Mouse (Mus musculus) layer of hippocampus, adult 9-11 months (tissue): ENCODE results near the gene Ccdc154.
"Not testable (repeated sequence)": the region's sequence is repeated elsewhere in the genome, so short reads cannot be mapped to it uniquely, and the experiment has no call there.

Experiments
- DNase-seq: peaks from one replicate; pipeline ENCODE4 v3.0.0; 2022

Gene Ccdc154

GRCm38 (mm10) chr17:25162161-25162560 is at the start of gene Ccdc154:
Gene Ccdc154 (plus strand): TSS chr17:25162461.
- no peak for DNase-seq

GRCm38 (mm10) chr17:25114908-25115645 is 47.2 kb upstream of the Ccdc154 start:
- DNase-seq = no peak

- peak; percentile 91 for DNase-seq
Observed at GRCm38 (mm10) chr17:25115664-25116432, 46.4 kb upstream of the Ccdc154 start, which contains the start of gene Telo2. Gene Telo2 (minus strand): TSS chr17:25115967.

- DNase-seq = no peak
Observed at GRCm38 (mm10) chr17:25117263-25117662, 45.0 kb upstream of the Ccdc154 start.

GRCm38 (mm10) chr17:25120406-25120805 is 41.9 kb upstream of the Ccdc154 start, which contains the start of gene Ptx4:
Gene Ptx4 (plus strand): TSS chr17:25120760.
- no peak for DNase-seq

- no peak for DNase-seq
Observed at GRCm38 (mm10) chr17:25123979-25124378, 38.3 kb upstream of the Ccdc154 start.

GRCm38 (mm10) chr17:25125442-25126060 is 36.7 kb upstream of the Ccdc154 start:
- DNase-seq = not testable (repeated sequence)

- peak; percentile 66 for DNase-seq
Observed at GRCm38 (mm10) chr17:25127079-25127478, 35.2 kb upstream of the Ccdc154 start.

GRCm38 (mm10) chr17:25127681-25128080 is 34.6 kb upstream of the Ccdc154 start:
- no peak for DNase-seq

- no peak for DNase-seq
Observed at GRCm38 (mm10) chr17:25130060-25130459, 32.2 kb upstream of the Ccdc154 start.

- DNase-seq = peak; percentile 93
Observed at GRCm38 (mm10) chr17:25133275-25133698, 29.0 kb upstream of the Ccdc154 start, which contains the start of gene Clcn7. Gene Clcn7 (plus strand): TSS chr17:25133391.

GRCm38 (mm10) chr17:25135622-25136021 is 26.6 kb upstream of the Ccdc154 start:
- no peak for DNase-seq

- no peak for DNase-seq
Observed at GRCm38 (mm10) chr17:25138803-25139202, 23.5 kb upstream of the Ccdc154 start.

GRCm38 (mm10) chr17:25139960-25140359 is 22.3 kb upstream of the Ccdc154 start:
- no peak for DNase-seq

- DNase-seq = no peak
Observed at GRCm38 (mm10) chr17:25163387-25163786, 1.1 kb downstream of the Ccdc154 start.

GRCm38 (mm10) chr17:25164770-25165169 is 2.5 kb downstream of the Ccdc154 start:
- no peak for DNase-seq

- no peak for DNase-seq
Observed at GRCm38 (mm10) chr17:25165970-25166671, 3.9 kb downstream of the Ccdc154 start.

- DNase-seq = no peak
Observed at GRCm38 (mm10) chr17:25169706-25170105, 7.4 kb downstream of the Ccdc154 start.

- DNase-seq = no peak
Observed at GRCm38 (mm10) chr17:25172558-25172957, 10.3 kb downstream of the Ccdc154 start.

GRCm38 (mm10) chr17:25175411-25175810 is 13.2 kb downstream of the Ccdc154 start, which contains the start of gene Gm38655:
Gene Gm38655 (minus strand): TSS chr17:25175471.
- no peak for DNase-seq

- DNase-seq = no peak
Observed at GRCm38 (mm10) chr17:25183232-25183631, 21.0 kb downstream of the Ccdc154 start.

GRCm38 (mm10) chr17:25184129-25184691 is 21.9 kb downstream of the Ccdc154 start, which contains the start of gene BC003965:
Gene BC003965 (plus strand): TSS chr17:25184554.
- DNase-seq = peak; percentile 96
